Mouse (Mus musculus) intestine, postnatal 0 days (tissue): Measurements from ENCODE around the gene Atxn10. TPM values are rescaled to one million over a fixed set of nuclear protein-coding genes. Genes with fewer than 3 reads are reported as not detected.

Experiments
- ATAC-seq: fragments of 200-750 bp; cut with Nextera tagmentation; 2 replicates; pipeline ENCODE4 v1.8.0; 2017; ENCODE audit warnings: mild to moderate bottlenecking, moderate TSS enrichment, moderate library complexity
- H3K27ac ChIP-seq: fragments of 300-500 bp; sonication (generic); 2 replicates; pipeline ENCODE4 v1.5.1; 2014; ENCODE audit warnings: mild to moderate bottlenecking, low read depth, low read length, moderate library complexity
- H3K27me3 ChIP-seq: fragments of 300-500 bp; sonication (generic); replicated peaks from 2 replicates; pipeline ENCODE4 v1.6.1; 2014; ENCODE audit warnings: low read length, mixed read lengths; ENCODE audit not compliant: control insufficient read depth, insufficient read depth
- H3K36me3 ChIP-seq: fragments of 300-500 bp; sonication (generic); 2 replicates; pipeline ENCODE4 v1.6.1; 2014; ENCODE audit warnings: mild to moderate bottlenecking, moderate library complexity; ENCODE audit not compliant: control insufficient read depth, insufficient read depth
- H3K4me1 ChIP-seq: fragments of 300-500 bp; sonication (generic); replicated peaks from 2 replicates; pipeline ENCODE4 v1.6.1; 2014; ENCODE audit warnings: antibody characterized with exemption, low read length, mixed read lengths; ENCODE audit not compliant: control insufficient read depth, insufficient read depth
- H3K4me2 ChIP-seq: fragments of 300-500 bp; sonication (generic); replicated peaks from 2 replicates; pipeline ENCODE4 v1.6.1; 2014; ENCODE audit warnings: low read depth, mild to moderate bottlenecking, moderate library complexity
- H3K4me3 ChIP-seq: fragments of 300-500 bp; sonication (generic); 2 replicates; pipeline ENCODE4 v1.5.1; 2014; ENCODE audit warnings: low read depth, low read length
- H3K9ac ChIP-seq: fragments of 300-500 bp; sonication (generic); 2 replicates; pipeline ENCODE4 v1.6.1; 2014; ENCODE audit warnings: mild to moderate bottlenecking, low read depth, low read length
- H3K9me3 ChIP-seq: fragments of 300-500 bp; sonication (generic); 2 replicates; pipeline ENCODE4 v1.6.1; 2016; ENCODE audit warnings: mixed run types; ENCODE audit not compliant: control insufficient read depth
- CTCF ChIP-seq: sonication (generic); IDR thresholded peaks from 2 replicates; pipeline ENCODE4 v1.5.1; 2016; ENCODE audit warnings: low read depth, mild to moderate bottlenecking, control low read depth, antibody characterized with exemption, moderate library complexity
- WGBS: fragments of 180-500 bp; shearing (Covaris S2); extraction: QIAGEN DNeasy Blood & Tissue Kit; methylation state at CpG from one replicate; pipeline ENCODE4 v1.1.7; 2014; 5-methylcytosine and 5-hydroxymethylcytosine counted together
- polyA plus RNA-seq: library from polyadenylated mRNA; unstranded; fragments of >200 nt; fragmentation: Nextera tagmentation; extraction: Ambion mirVana; gene quantifications from 2 replicates; pipeline ENCODE4 v1.2.1, GENCODE M21; 2015

Gene Atxn10
- polyA plus RNA-seq, 1 experiment from 2014 or later = 111 TPM

DNA sequence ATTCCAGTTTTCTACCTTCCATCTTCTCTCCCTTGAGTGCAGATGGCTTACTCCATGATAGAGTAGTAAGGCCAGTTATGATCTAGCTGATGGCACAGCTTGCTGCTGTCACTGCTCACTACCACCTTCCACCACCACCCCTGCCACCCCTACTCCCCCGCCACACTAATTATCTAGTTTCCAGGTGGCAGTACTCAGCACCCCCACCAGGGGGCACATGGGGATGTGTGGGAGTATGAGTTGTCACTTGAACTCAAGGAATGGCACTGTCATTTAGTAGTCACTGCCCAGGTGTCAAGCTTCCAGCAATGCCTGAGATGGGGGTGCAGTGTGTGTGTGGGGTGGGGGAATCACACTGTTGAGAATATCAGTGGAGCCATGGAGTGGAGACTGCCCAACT lies 141.5 kb downstream of the Atxn10 start:
- Histone ChIP-seq H3K9me3 (no peaks in the 10 kb centered on the region), H3K4me3 (no peak overlapping the region), H3K9ac (no peak overlapping the region), H3K4me1 (no peaks in the 10 kb centered on the region), H3K27me3 (no peaks in the 10 kb centered on the region), H3K27ac (no peak overlapping the region), H3K36me3 (no peaks in the 10 kb centered on the region), H3K4me2 (no peak overlapping the region)
- WGBS = 27% methylated on average over 1 of the region's 1 CpGs
- peak; percentile 87 for TF ChIP-seq CTCF
- no peak for ATAC-seq

DNA sequence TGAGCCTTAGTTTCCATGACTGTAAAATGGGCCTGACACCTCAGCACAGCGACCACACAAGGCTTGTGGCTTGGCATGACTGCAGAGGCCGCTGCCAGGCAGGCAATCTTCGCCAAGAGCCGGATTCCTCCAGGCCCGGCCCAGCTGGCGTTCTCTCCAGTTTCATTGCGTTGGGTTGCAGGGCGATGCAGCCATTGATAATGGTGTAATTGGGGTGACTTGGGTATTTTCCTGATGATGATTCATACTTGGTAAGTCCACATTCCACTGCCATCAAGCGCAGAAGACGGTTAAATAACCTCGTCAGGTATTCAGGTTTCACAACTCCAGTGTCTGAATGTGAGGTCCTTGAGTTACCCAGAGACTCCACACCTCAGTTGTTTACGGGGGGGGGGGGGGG lies 143.3 kb downstream of the Atxn10 start:
- Histone ChIP-seq H3K36me3 (no peaks in the 10 kb centered on the region), H3K9ac (no peak overlapping the region), H3K27me3 (no peaks in the 10 kb centered on the region), H3K4me2 (no peak overlapping the region), H3K4me1 (no peaks in the 10 kb centered on the region), H3K4me3 (no peak overlapping the region), H3K9me3 (no peaks in the 10 kb centered on the region), H3K27ac (no peak overlapping the region)
- 70% methylated on average over 12 of the region's 12 CpGs for WGBS
- ATAC-seq = no peak
- TF ChIP-seq CTCF = no peak

DNA sequence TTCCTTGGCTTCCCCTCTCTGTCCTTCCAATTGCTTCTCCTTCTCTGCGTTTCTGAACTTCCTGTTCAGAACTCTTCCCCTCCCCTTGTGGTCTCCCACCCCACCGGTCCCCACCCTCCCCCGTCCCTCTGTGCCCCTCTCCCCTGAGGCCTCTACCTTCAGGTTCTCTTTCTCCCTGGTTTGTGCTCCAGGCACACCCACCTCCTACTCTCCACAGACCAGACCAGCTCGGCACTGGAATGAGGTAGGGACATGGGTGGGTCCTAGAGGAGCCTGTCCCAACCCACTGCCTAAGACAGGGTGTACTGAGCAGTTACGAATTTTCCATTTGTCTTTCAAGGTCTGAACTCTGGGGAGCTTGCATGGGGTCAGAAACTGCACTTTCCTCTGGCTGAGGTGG lies 143.9 kb downstream of the Atxn10 start:
- no peaks in the 10 kb centered on the region for H3K9me3 ChIP-seq
- no peak overlapping the region for H3K27ac ChIP-seq
- H3K36me3 ChIP-seq = no peaks in the 10 kb centered on the region
- ATAC-seq = no peak
- no peaks in the 10 kb centered on the region for H3K4me1 ChIP-seq
- 48% methylated on average over 5 of the region's 5 CpGs for WGBS
- no peak overlapping the region for H3K4me3 ChIP-seq
- H3K9ac ChIP-seq = no peak overlapping the region
- TF ChIP-seq CTCF = no peak
- no peaks in the 10 kb centered on the region for H3K27me3 ChIP-seq
- no peak overlapping the region for H3K4me2 ChIP-seq

DNA sequence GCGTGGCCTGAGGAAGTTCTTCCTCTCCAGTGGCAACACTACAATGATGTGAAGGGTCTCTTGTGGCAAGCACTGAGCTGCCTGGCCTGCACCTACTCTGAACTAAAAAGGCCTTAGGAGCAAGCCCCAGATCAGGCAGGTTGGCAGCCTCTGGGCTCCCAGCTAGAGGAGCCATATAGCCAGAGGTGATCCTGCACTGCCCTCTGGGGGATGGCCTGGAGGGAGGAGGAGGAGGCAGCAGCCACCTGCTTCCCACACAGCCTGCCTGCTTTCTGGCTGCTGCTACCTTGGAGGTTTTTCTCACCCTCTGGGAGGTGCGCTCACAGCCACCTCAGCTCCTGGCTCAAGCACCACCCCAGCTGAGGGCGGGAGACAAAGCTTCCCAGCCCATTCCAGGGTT lies 144.6 kb downstream of the Atxn10 start:
- Histone ChIP-seq H3K36me3 (no peaks in the 10 kb centered on the region), H3K4me1 (no peaks in the 10 kb centered on the region), H3K27ac (no peak overlapping the region), H3K9ac (no peak overlapping the region), H3K27me3 (no peaks in the 10 kb centered on the region), H3K4me3 (no peak overlapping the region), H3K9me3 (no peaks in the 10 kb centered on the region), H3K4me2 (no peak overlapping the region)
- no peak for ATAC-seq
- TF ChIP-seq CTCF = peak; percentile 61
- WGBS = 49% methylated on average over 3 of the region's 3 CpGs

DNA sequence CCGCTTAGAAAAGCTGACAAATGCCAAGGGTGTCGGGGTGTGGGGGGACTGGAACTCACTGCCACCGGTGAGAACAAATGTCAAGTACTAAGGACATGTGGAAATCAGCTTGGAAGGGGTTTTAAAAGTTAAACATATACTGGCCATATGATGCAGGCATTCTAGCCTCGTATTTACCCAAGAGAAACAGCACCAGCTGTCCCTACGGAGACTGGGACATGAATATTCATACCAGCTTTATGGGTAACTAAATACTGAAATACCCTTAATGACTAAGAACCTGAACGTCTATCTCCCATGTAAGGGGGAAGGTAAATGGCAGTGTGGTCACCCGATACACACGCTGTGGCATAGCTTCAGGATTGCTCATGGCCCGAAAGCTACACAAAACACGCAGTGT lies 152.9 kb downstream of the Atxn10 start:
- Histone ChIP-seq H3K4me2 (no peak overlapping the region), H3K27ac (no peak overlapping the region), H3K9me3 (no peaks in the 10 kb centered on the region), H3K9ac (no peak overlapping the region), H3K36me3 (no peaks in the 10 kb centered on the region), H3K4me3 (no peak overlapping the region), H3K4me1 (no peaks in the 10 kb centered on the region), H3K27me3 (no peaks in the 10 kb centered on the region; the same call in 1 of the 2 replicates)
- no peak for ATAC-seq
- WGBS = 76% methylated on average over 10 of the region's 10 CpGs
- TF ChIP-seq CTCF = no peak

DNA sequence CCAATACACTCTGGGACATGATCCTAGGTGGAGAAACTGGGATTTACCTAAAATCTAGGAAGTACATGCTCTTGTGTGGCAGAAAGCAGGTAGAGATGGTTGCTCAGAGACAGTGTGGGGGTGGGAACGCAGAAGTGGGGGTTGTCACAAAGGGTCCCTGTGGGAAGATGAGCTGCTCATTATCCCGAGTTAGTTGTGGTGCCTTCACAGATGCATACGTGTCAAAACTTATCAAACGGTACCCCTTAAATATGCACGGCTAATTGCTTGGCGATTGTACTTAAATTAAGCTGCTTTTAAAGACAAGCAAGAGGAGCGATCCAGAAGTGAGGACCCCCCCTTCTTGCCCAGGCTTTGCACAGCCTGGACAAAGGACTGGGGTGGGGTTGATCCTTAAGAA lies 153.7 kb downstream of the Atxn10 start:
- TF ChIP-seq CTCF = no peak
- no peak for ATAC-seq
- Histone ChIP-seq H3K9me3 (no peaks in the 10 kb centered on the region), H3K27me3 (no peaks in the 10 kb centered on the region; the same call in 1 of the 2 replicates), H3K4me2 (no peak overlapping the region), H3K9ac (no peak overlapping the region), H3K4me1 (no peaks in the 10 kb centered on the region), H3K4me3 (no peak overlapping the region), H3K27ac (no peak overlapping the region), H3K36me3 (no peaks in the 10 kb centered on the region)
- WGBS = 84% methylated on average over 7 of the region's 7 CpGs

DNA sequence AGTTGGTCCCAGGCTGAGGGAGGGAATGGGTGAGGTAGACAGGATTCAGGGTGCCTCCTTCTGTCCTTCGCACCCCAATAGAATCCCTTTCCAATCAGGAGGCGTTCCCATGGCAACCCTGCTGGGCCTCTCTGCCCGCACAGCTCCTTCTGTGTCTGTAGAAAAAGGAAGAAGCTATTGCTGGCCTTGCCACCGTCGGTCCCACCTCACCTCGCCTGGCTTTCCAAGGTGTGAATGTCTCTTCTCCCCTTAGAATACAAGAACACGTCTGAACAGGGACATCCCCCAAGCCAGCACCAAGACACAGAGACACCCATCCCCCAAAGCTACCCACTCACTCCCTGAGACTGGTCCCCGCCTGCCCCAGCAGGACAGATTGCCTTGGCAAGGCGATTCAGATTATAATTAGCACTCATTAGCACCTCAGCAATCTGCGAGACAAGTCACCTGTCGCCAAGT lies 158.1 kb downstream of the Atxn10 start:
- H3K27me3 ChIP-seq = no peaks in the 10 kb centered on the region; the same call in 1 of the 2 replicates
- 15% methylated on average over 11 of the region's 11 CpGs for WGBS
- ATAC-seq = no peak
- H3K4me2 ChIP-seq = no peak overlapping the region
- H3K36me3 ChIP-seq = no peaks in the 10 kb centered on the region
- no peaks in the 10 kb centered on the region for H3K9me3 ChIP-seq
- H3K4me1 ChIP-seq = no peaks in the 10 kb centered on the region
- H3K27ac ChIP-seq = no peak overlapping the region
- H3K9ac ChIP-seq = no peak overlapping the region
- no peak overlapping the region for H3K4me3 ChIP-seq
- no peak for TF ChIP-seq CTCF
